Mouse (Mus musculus) skeletal muscle tissue, adult 2 months (tissue): Measurements from ENCODE around the gene Cog3.

ENCODE experiments used
- DNase-seq: peaks from one replicate; pipeline ENCODE4 v3.0.0-alpha.2; 2012; ENCODE audit warnings: low read depth, low spot score

The Cog3 gene

GRCm38 (mm10) chr14:75706647-75707046, 47.7 kb downstream of the Cog3 start:
- DNase-seq: no peak

- DNase-seq: no peak
Measured at GRCm38 (mm10) chr14:75697928-75698327, 56.4 kb downstream of the Cog3 start.

GRCm38 (mm10) chr14:75696096-75696495, 58.2 kb downstream of the Cog3 start:
- DNase-seq: no peak

- no peak for DNase-seq
Measured at GRCm38 (mm10) chr14:75690428-75690827, 63.9 kb downstream of the Cog3 start.

GRCm38 (mm10) chr14:75676316-75676715, 78.0 kb downstream of the Cog3 start:
- no peak for DNase-seq

GRCm38 (mm10) chr14:75669085-75669645, 85.2 kb downstream of the Cog3 start:
- no peak for DNase-seq

- no peak for DNase-seq
Measured at GRCm38 (mm10) chr14:75665430-75666180, 88.7 kb downstream of the Cog3 start.

GRCm38 (mm10) chr14:75661548-75661947, 92.8 kb downstream of the Cog3 start:
- no peak for DNase-seq

GRCm38 (mm10) chr14:75660936-75661335, 93.4 kb downstream of the Cog3 start:
- DNase-seq: no peak
